Mouse (Mus musculus) yolk sac, embryonic 10.5 days (tissue): ENCODE measurements at regions not wholly inside any gene's neighbourhood (a gene's known extent, or its start where the extent isn't known, plus 50 kb on each side); places are given as distances from the start of the nearest gene placed in this dataset.

Experiments
- DNase-seq: peaks from one replicate; pipeline ENCODE4 v3.0.0-alpha.2; 2017; ENCODE audit warnings: low spot score

GRCm38 (mm10) chr5:47115882-47116281 lies 867.1 kb upstream of the Slit2 start:
- no peak for DNase-seq

- no peak for DNase-seq
These were observed 887.2 kb upstream of the Slit2 start for GRCm38 (mm10) chr5:47095703-47096102.

DNA sequence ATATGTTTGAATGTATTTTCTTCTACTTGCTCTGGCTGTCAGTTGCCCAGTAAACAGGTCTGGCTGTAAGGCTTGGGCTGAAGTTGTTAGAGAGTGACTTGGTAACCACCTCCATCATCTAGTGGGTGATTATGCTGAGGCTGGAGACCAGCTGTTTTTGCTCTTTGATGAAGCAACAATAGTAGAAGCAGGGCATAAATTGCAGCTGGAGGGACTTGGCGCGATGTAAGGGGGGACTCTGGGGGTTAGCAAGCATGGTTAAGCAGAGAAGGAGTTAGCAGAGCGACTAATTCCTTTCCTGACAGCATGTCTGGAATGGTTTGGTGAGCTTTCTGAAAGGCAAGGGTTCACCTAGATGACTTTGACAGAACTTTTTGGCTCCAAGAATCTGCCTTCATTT lies 930.0 kb upstream of the Slit2 start:
- no peak for DNase-seq

- peak; percentile 9 for DNase-seq
These were observed 946.2 kb upstream of the Slit2 start for GRCm38 (mm10) chr5:47036752-47037151.

DNA sequence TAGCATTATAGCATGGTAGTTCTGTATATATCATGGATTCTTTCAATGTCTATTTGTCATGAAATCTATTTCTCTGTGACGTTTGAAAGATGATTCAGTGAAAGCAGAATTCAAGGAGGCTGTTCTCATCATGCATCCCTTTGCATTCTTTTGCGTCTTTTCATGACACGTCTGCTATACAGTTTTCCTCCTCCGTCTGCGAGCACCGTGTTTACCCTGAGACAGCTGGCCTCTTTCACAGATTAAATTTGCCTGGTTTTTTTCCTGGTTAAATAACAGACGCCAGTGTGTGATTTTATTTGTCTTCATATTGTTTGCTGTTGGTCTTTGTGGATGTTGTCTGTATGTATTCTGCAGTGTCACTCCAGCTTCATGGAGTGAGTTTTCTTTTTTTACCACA lies 948.9 kb upstream of the Slit2 start:
- no peak for DNase-seq

DNA sequence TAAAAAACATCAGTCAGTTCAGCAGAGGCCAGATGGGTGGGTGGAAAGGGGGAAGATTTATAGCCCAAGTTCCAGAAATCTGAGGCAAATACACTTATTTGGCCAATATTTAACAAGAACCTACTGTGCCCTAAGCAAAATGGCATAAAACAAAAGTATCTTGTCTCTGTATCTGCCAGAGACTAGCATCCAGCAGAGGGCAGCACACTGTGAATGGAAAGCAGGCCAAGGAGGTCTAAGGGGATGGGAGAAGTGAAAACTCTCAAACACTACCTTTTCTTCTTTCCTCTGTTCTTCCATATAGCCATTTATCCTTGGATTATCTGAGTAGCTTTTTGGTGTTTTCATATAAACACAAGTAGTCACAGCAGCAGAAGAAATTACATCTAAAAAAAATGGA lies 968.6 kb upstream of the Slit2 start:
- DNase-seq, result peak; percentile 6

GRCm38 (mm10) chr5:46992557-46992956 lies 990.4 kb upstream of the Slit2 start:
- peak; percentile 58 for DNase-seq

GRCm38 (mm10) chr5:46986519-46986918 lies 996.4 kb upstream of the Slit2 start:
- no peak for DNase-seq

- no peak for DNase-seq
These were observed 1002.6 kb upstream of the Slit2 start for GRCm38 (mm10) chr5:46980326-46980725.

DNA sequence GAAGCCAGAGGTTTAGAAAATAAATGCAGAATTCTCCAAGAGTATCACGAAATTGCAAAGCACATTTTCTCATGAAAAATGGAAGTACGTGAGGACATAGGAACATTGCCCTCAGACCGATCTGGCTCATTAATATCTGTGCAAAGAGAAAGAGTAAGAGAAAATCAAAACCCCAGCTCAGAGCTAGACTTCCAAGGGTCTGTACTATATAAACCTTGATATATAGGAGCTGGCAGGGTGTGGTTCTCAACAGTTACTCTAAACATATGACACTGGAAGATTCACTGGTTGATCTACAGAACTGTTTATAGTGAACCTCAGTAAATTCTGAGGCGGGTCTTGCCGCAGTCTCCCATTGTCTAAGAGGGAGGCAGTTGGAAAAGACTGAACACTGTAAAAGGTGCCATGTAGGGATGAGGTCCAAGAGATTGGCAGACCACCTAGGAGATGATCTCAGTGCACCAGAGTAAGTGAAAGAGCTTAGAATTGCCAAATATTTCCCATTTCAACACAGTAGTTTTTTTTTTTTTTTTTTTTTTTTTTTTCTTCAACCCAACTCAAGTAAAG lies 1014.0 kb upstream of the Slit2 start:
- DNase-seq, result no peak

DNA sequence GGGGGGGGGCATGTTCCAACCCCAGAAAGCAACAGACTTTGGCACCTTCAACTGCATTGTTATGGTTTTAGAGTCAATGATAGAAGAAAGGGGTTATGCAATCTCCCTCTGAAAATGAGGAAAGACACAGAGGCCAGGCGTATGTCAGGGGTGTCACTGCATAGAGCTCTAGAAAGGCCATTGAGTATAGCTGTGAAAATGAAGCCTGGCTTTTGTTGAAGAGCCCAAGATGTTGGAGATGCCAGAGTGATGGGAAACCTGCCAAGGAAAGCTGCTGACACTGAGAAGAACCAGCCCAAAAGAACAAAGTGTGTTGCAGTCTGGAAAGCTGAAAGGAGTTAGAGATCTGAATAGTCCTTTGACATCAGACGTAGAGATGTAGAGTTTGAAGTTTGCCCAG lies 1022.2 kb upstream of the Slit2 start:
- DNase-seq, result no peak

DNA sequence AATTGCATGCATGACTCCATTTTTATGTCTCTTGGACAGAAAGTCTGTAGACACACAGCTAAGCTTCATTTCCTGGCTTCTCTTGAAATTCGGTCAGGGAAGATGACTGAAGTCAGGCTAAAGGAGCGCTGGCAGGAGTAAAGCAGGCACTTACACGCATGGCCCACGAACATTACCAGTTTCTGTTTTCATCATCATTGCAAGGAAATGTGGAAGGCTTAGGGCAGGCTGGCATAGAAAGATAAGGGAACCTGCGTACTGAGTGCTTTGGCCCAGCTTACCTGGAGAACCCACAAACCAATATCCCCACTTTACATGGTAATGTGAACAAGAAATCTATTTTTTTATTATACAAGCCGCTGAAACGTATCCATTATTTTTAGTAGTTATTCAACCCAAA lies 1056.6 kb upstream of the Slit2 start:
- DNase-seq, result no peak

DNA sequence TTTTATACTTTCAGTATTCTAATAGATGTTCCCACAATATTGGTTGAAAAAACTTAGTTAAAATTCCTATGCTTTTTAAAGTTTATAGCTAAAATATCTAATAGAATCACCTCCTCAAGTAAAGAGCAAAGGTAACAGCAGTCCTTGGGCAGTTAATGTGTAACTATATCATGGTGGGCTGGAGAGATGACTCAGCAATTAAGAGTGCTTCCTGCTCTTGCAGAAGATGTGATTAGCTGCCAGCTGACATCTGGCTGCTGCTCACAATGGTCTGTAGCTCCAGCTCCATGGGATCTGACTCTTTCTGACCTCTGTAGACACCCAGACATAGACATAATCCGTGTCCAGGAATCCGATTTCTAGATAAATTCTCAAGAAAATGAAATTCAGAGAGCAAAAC lies 1044.5 kb upstream of the Lcorl start:
- DNase-seq, result peak; percentile 10

GRCm38 (mm10) chr5:46894037-46894436 lies 1036.6 kb upstream of the Lcorl start:
- DNase-seq, result no peak

GRCm38 (mm10) chr5:46883956-46884355 lies 1026.5 kb upstream of the Lcorl start:
- no peak for DNase-seq

DNA sequence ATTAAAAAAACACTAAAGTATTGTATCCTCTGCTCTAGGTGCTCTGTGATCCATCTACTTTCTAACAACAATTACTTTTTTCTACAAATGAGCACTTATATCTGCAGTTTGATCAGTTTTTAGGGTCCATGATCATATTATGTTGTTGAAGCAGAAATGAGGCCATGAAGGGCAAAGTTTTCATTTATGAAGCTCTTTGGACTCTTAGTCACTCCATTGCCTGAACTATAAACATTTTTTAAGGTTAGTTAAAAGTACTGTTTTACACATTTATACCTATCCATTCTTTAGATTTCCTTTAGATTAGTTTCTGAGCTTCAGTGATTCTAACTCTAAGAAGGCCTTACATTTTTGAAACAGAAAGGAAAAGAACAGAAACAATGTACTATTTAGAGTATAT lies 999.4 kb upstream of the Lcorl start:
- DNase-seq, result no peak

GRCm38 (mm10) chr5:46845175-46845574 lies 987.8 kb upstream of the Lcorl start:
- no peak for DNase-seq

DNA sequence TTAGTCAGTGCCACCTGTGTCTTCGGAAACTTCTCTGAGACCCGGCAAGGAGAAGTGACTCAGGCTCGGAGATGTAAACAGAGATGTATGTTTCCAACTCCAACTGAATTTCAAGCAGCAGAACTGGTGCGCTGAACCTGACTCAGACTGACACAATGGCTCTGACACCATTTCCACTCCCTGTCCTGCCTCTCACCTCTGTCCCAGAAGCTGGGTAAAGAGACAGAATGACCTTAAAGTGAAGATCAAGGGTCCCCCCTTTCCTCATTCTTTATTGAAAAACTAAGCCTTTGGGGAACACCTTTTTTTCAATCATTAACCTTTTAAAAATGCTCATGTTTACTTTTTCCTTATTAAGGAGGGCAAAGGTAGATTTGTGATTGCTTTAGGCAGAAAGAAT lies 979.4 kb upstream of the Lcorl start:
- no peak for DNase-seq

DNA sequence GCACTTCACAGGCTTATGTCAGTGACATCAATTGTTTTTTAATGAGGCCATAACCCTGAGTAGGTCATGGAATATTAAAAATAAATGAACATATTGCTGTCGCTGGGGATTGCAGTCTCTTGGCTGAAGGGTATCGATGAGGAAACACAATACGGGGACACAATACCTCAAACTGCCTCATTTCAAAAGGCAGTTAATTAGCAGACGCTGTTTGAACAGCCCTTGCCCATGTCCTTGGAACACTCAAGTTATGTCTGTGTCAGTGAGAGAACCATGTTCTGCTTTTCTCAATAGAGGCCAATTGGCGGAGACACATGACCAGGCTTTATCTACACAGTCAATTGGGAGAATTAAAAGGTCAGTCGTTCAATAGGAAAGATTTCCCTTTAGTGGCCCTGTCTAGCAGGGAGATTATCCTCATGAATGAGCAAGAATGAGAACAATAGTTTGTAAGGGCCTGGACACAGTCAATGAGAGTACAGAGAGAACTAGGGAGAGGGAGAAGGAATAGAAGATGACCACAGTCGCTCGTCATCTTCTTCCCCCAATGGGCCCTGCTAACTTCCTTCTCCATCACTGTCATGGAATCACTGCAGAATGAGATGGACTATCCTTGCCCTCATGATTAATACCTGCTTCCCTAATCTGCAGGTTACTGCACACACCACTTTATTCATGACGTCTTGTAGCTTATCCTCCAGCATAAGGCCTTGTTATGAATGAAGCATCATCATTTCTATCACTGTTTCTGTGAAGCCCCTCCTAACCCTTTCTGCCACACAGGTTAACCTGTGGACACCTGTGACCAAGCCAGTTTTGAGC lies 973.6 kb upstream of the Lcorl start:
- DNase-seq, result no peak

DNA sequence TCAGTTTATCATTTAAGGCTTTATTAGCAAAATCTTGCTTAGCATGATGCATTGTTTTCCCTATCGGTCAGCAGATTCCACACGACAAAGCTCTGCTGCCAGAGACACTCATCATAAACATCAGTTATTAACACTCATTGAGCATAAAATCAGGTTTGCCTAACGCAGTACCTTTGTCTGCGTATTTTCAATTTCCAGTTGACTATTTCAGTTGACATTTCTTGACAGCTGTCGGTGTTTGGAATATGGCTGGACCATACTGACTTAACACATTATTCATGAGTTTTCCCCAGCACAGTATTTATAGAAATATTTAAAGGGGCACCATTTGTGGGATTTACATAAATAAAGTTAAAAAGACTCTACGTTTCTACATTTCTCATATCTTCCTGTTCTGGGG lies 972.7 kb upstream of the Lcorl start:
- DNase-seq, result no peak

DNA sequence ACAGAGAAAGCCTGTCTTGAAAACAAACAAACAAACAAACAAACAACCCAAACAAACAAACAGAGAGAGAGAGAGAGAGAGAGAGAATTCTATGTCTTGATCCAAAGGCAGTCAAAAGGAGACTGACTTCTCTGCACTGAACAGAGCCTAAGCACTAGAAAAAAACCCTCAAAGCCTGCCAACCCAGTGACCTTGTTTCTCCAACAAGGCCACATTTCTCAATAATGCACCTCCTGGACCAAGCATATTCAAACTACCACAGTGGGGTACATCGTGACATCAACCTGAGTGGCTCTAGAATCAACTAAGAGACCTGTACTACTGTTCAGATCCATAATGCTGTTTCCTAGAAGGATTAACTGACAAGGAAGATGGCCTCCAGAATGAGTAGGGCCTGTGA lies 969.0 kb upstream of the Lcorl start:
- no peak for DNase-seq

- no peak for DNase-seq
These were observed 967.5 kb upstream of the Lcorl start for GRCm38 (mm10) chr5:46824934-46825333.

GRCm38 (mm10) chr5:46795102-46795501 lies 937.7 kb upstream of the Lcorl start:
- DNase-seq, result no peak
